Mouse (Mus musculus) heart, embryonic 16.5 days (tissue): ENCODE results near the gene Zc3hc1. TPM values are rescaled to one million over a fixed set of nuclear protein-coding genes. Genes with fewer than 3 reads are reported as not detected.
A peak's percentile ranks its signal among the peaks of the same experiment; 100 is the strongest.

Experiments used
- ATAC-seq: fragments of 200-750 bp; cut with Nextera tagmentation; replicated peaks from 2 replicates; pipeline ENCODE4 v1.8.0; 2017; ENCODE audit warnings: moderate number of reproducible peaks; ENCODE audit not compliant: insufficient read depth, low FRiP score; ENCODE audit errors: extremely low read depth
- H3K27ac ChIP-seq: fragments of 300-500 bp; sonication (generic); 2 replicates; pipeline ENCODE4 v1.5.1; 2014; ENCODE audit warnings: mild to moderate bottlenecking, low read length, control low read depth, moderate library complexity
- H3K27me3 ChIP-seq: fragments of 300-500 bp; sonication (generic); 2 replicates; pipeline ENCODE4 v1.6.1; 2014; ENCODE audit warnings: low read length, mixed read lengths; ENCODE audit not compliant: control insufficient read depth, insufficient read depth
- H3K36me3 ChIP-seq: fragments of 300-500 bp; sonication (generic); 2 replicates; pipeline ENCODE4 v1.6.1; 2014; ENCODE audit not compliant: control insufficient read depth, insufficient read depth
- H3K4me1 ChIP-seq: fragments of 300-500 bp; sonication (generic); 2 replicates; pipeline ENCODE4 v1.6.1; 2014; ENCODE audit warnings: low read length, mixed read lengths; ENCODE audit not compliant: control insufficient read depth, insufficient read depth
- H3K4me2 ChIP-seq: fragments of 300-500 bp; sonication (generic); 2 replicates; pipeline ENCODE4 v1.6.1; 2014; ENCODE audit warnings: low read depth, mild to moderate bottlenecking, control low read depth, low read length
- H3K4me3 ChIP-seq: fragments of 300-500 bp; sonication (generic); 2 replicates; pipeline ENCODE4 v1.5.1; 2014; ENCODE audit warnings: mild to moderate bottlenecking, control low read depth, low read length
- H3K9ac ChIP-seq: fragments of 300-500 bp; sonication (generic); 2 replicates; pipeline ENCODE4 v1.6.1; 2014; ENCODE audit warnings: low read length, control low read depth
- H3K9me3 ChIP-seq: fragments of 300-500 bp; sonication (generic); replicated peaks from 2 replicates; pipeline ENCODE4 v1.6.1; 2016; ENCODE audit warnings: low read length; ENCODE audit not compliant: control insufficient read depth
- WGBS: fragments of 180-500 bp; shearing (Covaris S2); extraction: QIAGEN DNeasy Blood & Tissue Kit; methylation state at CpG from one replicate; pipeline ENCODE4 v1.1.7; 2014; 5-methylcytosine and 5-hydroxymethylcytosine counted together
- polyA plus RNA-seq: library from polyadenylated mRNA; unstranded; fragments of >200 nt; fragmentation: Nextera tagmentation; extraction: Ambion mirVana; gene quantifications from 2 replicates; pipeline ENCODE4 v1.2.1, GENCODE M21; 2015

The Zc3hc1 gene
- polyA plus RNA-seq, 1 experiment from 2014 or later, result 40.5 TPM

DNA sequence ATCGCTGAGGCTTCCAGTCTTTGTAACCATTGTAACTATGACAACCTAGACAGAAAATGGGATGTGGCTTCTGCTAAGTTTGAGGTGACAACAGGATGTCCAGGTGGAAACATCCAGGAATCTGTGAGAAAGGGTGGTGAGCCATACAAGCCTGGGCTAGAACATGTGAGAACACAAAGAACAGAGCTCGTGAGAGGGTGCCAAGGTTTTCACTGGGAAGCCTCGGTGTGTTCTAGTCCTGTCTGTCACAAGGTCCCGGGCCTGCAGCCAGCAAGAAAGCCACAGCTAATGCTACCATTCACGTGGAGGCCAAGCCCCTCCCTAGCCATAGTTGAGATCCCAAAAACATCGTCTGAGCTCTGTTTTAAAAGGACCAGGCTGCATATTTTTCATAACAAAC lies 44.1 kb downstream of the Zc3hc1 start:
- Histone ChIP-seq H3K9me3 (no peaks in the 10 kb centered on the region), H3K4me2 (no peak overlapping the region), H3K36me3 (no peaks in the 10 kb centered on the region), H3K27ac (no peak overlapping the region), H3K9ac (no peak overlapping the region), H3K27me3 (no peaks in the 10 kb centered on the region), H3K4me3 (no peak overlapping the region), H3K4me1 (no peaks in the 10 kb centered on the region)
- 44% methylated on average over 6 of the region's 6 CpGs for WGBS
- ATAC-seq, result no peak; the same call in 1 of the 2 replicates

DNA sequence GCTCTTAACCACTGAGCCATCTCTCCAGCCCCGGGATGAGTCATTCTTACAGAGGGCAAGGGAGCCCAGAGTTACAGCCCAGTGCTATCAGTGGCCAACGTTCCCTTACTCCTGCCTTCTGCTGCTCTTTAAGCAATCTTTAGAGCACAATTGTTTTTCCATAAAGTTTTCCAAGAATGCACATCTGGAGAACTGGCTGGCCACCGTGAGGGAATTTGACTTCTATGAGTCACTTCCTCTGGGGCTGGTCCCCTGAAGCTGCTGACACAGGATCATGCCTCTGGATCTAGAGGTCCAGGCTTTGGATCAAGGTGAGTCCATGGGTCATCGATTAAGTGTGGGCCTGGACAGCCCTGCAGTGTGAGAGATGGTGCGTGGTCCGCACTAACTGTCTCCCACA lies 46.8 kb downstream of the Zc3hc1 start:
- peak; percentile 50 for ATAC-seq
- H3K27ac ChIP-seq, result peak overlapping the region; percentile 55

GRCm38 (mm10) chr6:30340231-30340873 lies 50.5 kb downstream of the Zc3hc1 start:
- H3K9ac ChIP-seq, result no peak overlapping the region
- H3K9me3 ChIP-seq, result no peaks in the 10 kb centered on the region
- 0 out of 2 replicates have a peak, but pooled peaks have one; percentile 26 for ATAC-seq
- H3K4me2 ChIP-seq, result no peak overlapping the region
- no peak overlapping the region for H3K4me3 ChIP-seq
- peak overlapping the region; percentile 82 for H3K27ac ChIP-seq
- WGBS, result 45% methylated on average over 4 of the region's 4 CpGs
- H3K4me1 ChIP-seq, result peaks cover 16% of the 10 kb centered on the region
- H3K36me3 ChIP-seq, result no peaks in the 10 kb centered on the region
- H3K27me3 ChIP-seq, result no peaks in the 10 kb centered on the region

More for the DNA sequence above, 46.8 kb downstream of the Zc3hc1 start:
- 63% methylated on average over 6 of the region's 6 CpGs for WGBS
- H3K4me3 ChIP-seq, result no peak overlapping the region
- peaks cover 10% of the 10 kb centered on the region for H3K4me1 ChIP-seq
- no peaks in the 10 kb centered on the region for H3K9me3 ChIP-seq
- no peak overlapping the region for H3K9ac ChIP-seq
- no peaks in the 10 kb centered on the region for H3K27me3 ChIP-seq
- H3K4me2 ChIP-seq, result no peak overlapping the region
- no peaks in the 10 kb centered on the region for H3K36me3 ChIP-seq

DNA sequence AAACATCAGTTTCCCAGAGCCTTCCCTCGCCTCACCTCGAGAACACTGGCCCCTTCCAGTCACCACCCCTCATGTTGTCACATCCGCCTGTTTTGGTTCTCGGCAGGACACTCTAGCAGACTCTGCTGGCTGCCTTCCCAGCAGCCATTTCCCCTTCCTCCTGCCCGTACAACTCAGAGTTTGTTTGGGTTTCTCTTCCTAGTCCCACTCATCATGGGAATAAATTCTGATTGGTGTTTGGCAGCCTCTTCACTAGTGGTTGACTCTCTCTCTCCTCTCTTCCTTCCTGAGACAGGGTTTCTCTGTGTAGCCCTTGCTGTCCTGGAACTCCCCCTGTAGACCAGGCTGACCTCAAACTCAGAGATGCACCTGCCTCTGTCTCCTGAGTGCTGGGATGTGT lies 53.9 kb downstream of the Zc3hc1 start:
- H3K27ac ChIP-seq, result peak overlapping the region; percentile 57
- no peaks in the 10 kb centered on the region for H3K9me3 ChIP-seq
- H3K4me3 ChIP-seq, result no peak overlapping the region
- 2% methylated on average over 5 of the region's 5 CpGs for WGBS
- peak; percentile 77 for ATAC-seq
- peak overlapping the region; percentile 48; the same call in 1 of the 2 replicates for H3K9ac ChIP-seq
- H3K4me1 ChIP-seq, result peaks cover 23% of the 10 kb centered on the region
- H3K36me3 ChIP-seq, result no peaks in the 10 kb centered on the region
- H3K4me2 ChIP-seq, result peak overlapping the region; percentile 48
- H3K27me3 ChIP-seq, result no peaks in the 10 kb centered on the region

DNA sequence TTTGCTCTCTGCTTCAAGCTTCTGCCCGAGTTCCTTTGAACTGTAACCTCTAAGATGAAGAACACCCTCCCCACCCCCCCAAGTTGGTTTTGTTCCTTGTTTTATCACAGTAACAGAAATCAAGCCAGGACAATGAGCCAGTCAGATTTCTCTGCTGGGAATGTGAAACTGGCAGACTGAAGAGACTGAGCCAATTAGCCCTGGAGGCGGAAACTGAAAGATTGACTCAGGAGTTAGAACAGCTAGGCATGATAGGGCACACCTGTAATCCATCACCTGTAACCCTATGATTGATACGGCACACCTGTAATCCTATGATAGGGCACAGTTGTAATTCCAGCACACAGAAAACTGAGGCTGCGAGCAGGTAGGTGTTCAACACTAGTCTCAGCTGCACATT lies 58.6 kb downstream of the Zc3hc1 start:
- Histone ChIP-seq H3K4me2 (no peak overlapping the region), H3K27ac (no peak overlapping the region), H3K4me3 (no peak overlapping the region), H3K27me3 (no peaks in the 10 kb centered on the region), H3K9me3 (no peaks in the 10 kb centered on the region), H3K9ac (no peak overlapping the region), H3K36me3 (no peaks in the 10 kb centered on the region), H3K4me1 (peaks cover 13% of the 10 kb centered on the region)
- no peak for ATAC-seq
- WGBS, result 54% methylated on average over 4 of the region's 4 CpGs

DNA sequence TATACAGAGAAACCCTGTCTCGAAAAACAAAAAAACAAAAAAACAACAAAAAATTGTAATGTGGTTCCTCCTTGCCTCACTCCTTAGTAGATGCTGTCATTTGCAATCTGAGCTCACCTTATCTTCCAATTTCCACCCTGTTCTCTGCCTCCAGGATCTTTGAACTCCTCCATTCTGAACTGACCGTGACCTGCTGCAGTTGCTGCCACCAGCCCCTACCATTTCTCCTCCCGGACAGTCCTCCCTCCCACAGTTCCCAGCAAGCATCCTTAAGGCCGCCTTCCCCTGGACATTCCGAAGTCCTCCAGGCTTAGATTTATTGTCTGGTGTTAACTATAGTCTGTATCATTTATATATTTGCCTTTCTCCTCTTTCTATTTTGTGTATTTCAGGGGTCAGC lies 60.1 kb downstream of the Zc3hc1 start:
- Histone ChIP-seq H3K27me3 (no peaks in the 10 kb centered on the region), H3K4me3 (no peak overlapping the region), H3K9me3 (no peaks in the 10 kb centered on the region), H3K4me1 (peaks cover 9% of the 10 kb centered on the region; the same call in 1 of the 2 replicates), H3K9ac (no peak overlapping the region), H3K27ac (no peak overlapping the region), H3K4me2 (no peak overlapping the region), H3K36me3 (no peaks in the 10 kb centered on the region)
- WGBS, result 72% methylated on average over 5 of the region's 5 CpGs
- no peak for ATAC-seq

- H3K9me3 ChIP-seq, result no peaks in the 10 kb centered on the region
- no peak overlapping the region for H3K9ac ChIP-seq
- no peaks in the 10 kb centered on the region for H3K27me3 ChIP-seq
- no peak overlapping the region for H3K4me3 ChIP-seq
- peak overlapping the region; percentile 63 for H3K27ac ChIP-seq
- 0 out of 2 replicates have a peak, but pooled peaks cover 2% of the 10 kb centered on the region for H3K4me1 ChIP-seq
- ATAC-seq, result no peak
- H3K36me3 ChIP-seq, result no peaks in the 10 kb centered on the region
- H3K4me2 ChIP-seq, result no peak overlapping the region
- WGBS, result 61% methylated on average over 4 of the region's 4 CpGs
Observed at GRCm38 (mm10) chr6:30325932-30326501, 64.8 kb downstream of the Zc3hc1 start.

GRCm38 (mm10) chr6:30321002-30321401 lies 69.8 kb downstream of the Zc3hc1 start:
- H3K27ac ChIP-seq, result no peak overlapping the region
- no peak overlapping the region for H3K4me2 ChIP-seq

GRCm38 (mm10) chr6:30319216-30319615 lies 71.6 kb downstream of the Zc3hc1 start:
- no peak overlapping the region for H3K4me2 ChIP-seq
- H3K9ac ChIP-seq, result no peak overlapping the region
- H3K27ac ChIP-seq, result no peak overlapping the region
- no peak overlapping the region for H3K4me3 ChIP-seq
- 76% methylated on average over 5 of the region's 5 CpGs for WGBS
- no peaks in the 10 kb centered on the region for H3K36me3 ChIP-seq
- H3K9me3 ChIP-seq, result no peaks in the 10 kb centered on the region
- no peak for ATAC-seq
- H3K4me1 ChIP-seq, result no peaks in the 10 kb centered on the region
- H3K27me3 ChIP-seq, result no peaks in the 10 kb centered on the region

More at GRCm38 (mm10) chr6:30321002-30321401, 69.8 kb downstream of the Zc3hc1 start:
- ATAC-seq, result no peak
- Histone ChIP-seq H3K4me1 (no peaks in the 10 kb centered on the region), H3K9me3 (no peaks in the 10 kb centered on the region), H3K9ac (no peak overlapping the region), H3K4me3 (no peak overlapping the region), H3K36me3 (no peaks in the 10 kb centered on the region), H3K27me3 (no peaks in the 10 kb centered on the region)
- 52% methylated on average over 4 of the region's 4 CpGs for WGBS
